Mouse (Mus musculus) testis, postnatal 14 days (tissue): ENCODE results near the gene Gm10134.
A peak's percentile ranks its signal among the peaks of the same experiment; 100 is the strongest.

Experiments used
- DNase-seq: peaks from one replicate; pipeline ENCODE4 v3.0.0; 2021; ENCODE audit warnings: low spot score

The Gm10134 gene

GRCm38 (mm10) chr2:28532938-28533771, 27.3 kb downstream of the Gm10134 start:
- DNase-seq: peak; percentile 83

- DNase-seq: no peak
Observed at GRCm38 (mm10) chr2:28533901-28534435, 28.1 kb downstream of the Gm10134 start.

- no peak for DNase-seq
Observed at GRCm38 (mm10) chr2:28534436-28535262, 28.8 kb downstream of the Gm10134 start.

GRCm38 (mm10) chr2:28535263-28535540, 29.3 kb downstream of the Gm10134 start:
- no peak for DNase-seq

- no peak for DNase-seq
Observed at GRCm38 (mm10) chr2:28535650-28536049, 29.8 kb downstream of the Gm10134 start.

- DNase-seq: no peak
Observed at GRCm38 (mm10) chr2:28536166-28536565, 30.3 kb downstream of the Gm10134 start.

- DNase-seq: no peak
Observed at GRCm38 (mm10) chr2:28536766-28537633, 31.1 kb downstream of the Gm10134 start.

GRCm38 (mm10) chr2:28537634-28537920, 31.7 kb downstream of the Gm10134 start:
- DNase-seq: no peak

- no peak for DNase-seq
Observed at GRCm38 (mm10) chr2:28537995-28538816, 32.3 kb downstream of the Gm10134 start.

GRCm38 (mm10) chr2:28538817-28539128, 32.9 kb downstream of the Gm10134 start:
- no peak for DNase-seq

GRCm38 (mm10) chr2:28539206-28539605, 33.3 kb downstream of the Gm10134 start:
- DNase-seq: no peak

GRCm38 (mm10) chr2:28539949-28540348, 34.1 kb downstream of the Gm10134 start:
- no peak for DNase-seq

GRCm38 (mm10) chr2:28540587-28541227, 34.8 kb downstream of the Gm10134 start:
- no peak for DNase-seq

GRCm38 (mm10) chr2:28543894-28544293, 38.0 kb downstream of the Gm10134 start:
- no peak for DNase-seq

GRCm38 (mm10) chr2:28545976-28546375, 40.1 kb downstream of the Gm10134 start:
- no peak for DNase-seq

- DNase-seq: no peak
Observed at GRCm38 (mm10) chr2:28546560-28546959, 40.7 kb downstream of the Gm10134 start.

GRCm38 (mm10) chr2:28547237-28548172, 41.6 kb downstream of the Gm10134 start:
- DNase-seq: peak; percentile 64

- DNase-seq: no peak
Observed at GRCm38 (mm10) chr2:28549157-28549556, 43.3 kb downstream of the Gm10134 start.

- DNase-seq: no peak
Observed at GRCm38 (mm10) chr2:28552301-28552700, 46.4 kb downstream of the Gm10134 start.
